In the genomic region with DNA sequence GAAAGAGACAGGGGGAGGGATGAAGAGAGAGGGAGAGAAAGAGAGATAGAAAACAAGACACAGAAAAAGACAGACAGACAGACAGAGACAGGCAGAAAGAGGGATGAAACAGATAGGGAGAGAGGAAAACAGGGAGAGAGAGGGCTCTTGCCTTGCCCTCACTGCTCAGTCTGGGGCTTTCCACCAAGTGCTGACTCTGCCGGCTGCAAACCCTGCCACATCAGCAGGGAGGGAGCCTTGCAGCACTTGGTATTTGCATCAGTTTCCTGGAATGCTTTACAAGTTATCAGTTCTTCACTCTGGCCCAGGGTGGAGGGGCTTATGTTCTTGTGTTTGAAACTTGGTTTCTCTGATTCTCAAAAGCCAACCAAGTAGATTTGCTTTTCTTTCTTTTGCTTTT, we compare ENCODE assay signal across 9 mouse cellular contexts. TPM values are rescaled to one million over a fixed set of nuclear protein-coding genes. Genes with fewer than 3 reads are reported as not detected.
DNase-seq lines count a peak whose midpoint lies in the region; ATAC-seq and TF ChIP-seq lines count a peak whose summit lies in the region.
"Had no signal": no experiment of that assay in that cellular context is flagged by ENCODE, and none has a peak within 500 bp of the region (broad histone marks: within the 10 kb centered on the region; RNA-seq: fewer than 3 reads in every experiment).

No protein-coding gene starts in this region.

- no peak for TF ChIP-seq CTCF in kidney, adult 2 months (conservative IDR thresholded peaks at IDR 0.05; ENCODE audit: insufficient read depth, insufficient read length, low read depth, low read length)
- TF ChIP-seq CTCF in Patski (IDR thresholded peaks at IDR 0.05) = no peak

- POLR2A ChIA-PET in Patski (lab: Charles Lee) = no interaction called here

- H3K27me3 ChIP-seq in kidney, adult 2 months (replicated peaks; ENCODE audit: control insufficient read depth, insufficient read depth, low read length) = no peaks in the 10 kb centered on the region
- H3K27me3 ChIP-seq in Patski = no peaks in the 10 kb centered on the region
- peaks cover 5% of the 10 kb centered on the region for H3K27me3 ChIP-seq in liver, embryonic 11.5 days (replicated peaks; ENCODE audit: control insufficient read depth, insufficient read depth, low read length)
- H3K27me3 ChIP-seq in forebrain, embryonic 15.5 days = peaks cover 6% of the 10 kb centered on the region
- H3K27me3 ChIP-seq in neural tube, embryonic 15.5 days (replicated peaks) = peaks cover 14% of the 10 kb centered on the region

- in situ Hi-C loops in Patski (cut with MboI; ENCODE audit: low pct_unique_long_range_greater_than_20kb) = no loop called here

- H3K9me3 ChIP-seq in liver, embryonic 11.5 days (ENCODE audit: control insufficient read depth, low read length) = no peaks in the 10 kb centered on the region
- no peaks in the 10 kb centered on the region for H3K9me3 ChIP-seq in forebrain, embryonic 15.5 days
- no peaks in the 10 kb centered on the region for H3K9me3 ChIP-seq in neural tube, embryonic 15.5 days (replicated peaks)
- H3K9me3 ChIP-seq: liver, embryonic 15.5 days had no signal

- ATAC-seq in Patski = peak; percentile 58
- no peak for ATAC-seq in liver, embryonic 11.5 days (replicated peaks; ENCODE audit: low FRiP score)
- ATAC-seq in forebrain, embryonic 15.5 days (replicated peaks) = no peak
- no peak for ATAC-seq in neural tube, embryonic 15.5 days (ENCODE audit: low FRiP score)

- no peaks in the 10 kb centered on the region for H3K4me1 ChIP-seq in kidney, adult 2 months (ENCODE audit: control insufficient read depth, insufficient read depth, low read length)
- 0 out of 2 replicates have a peak, but pooled peaks cover 2% of the 10 kb centered on the region for H3K4me1 ChIP-seq in liver, embryonic 11.5 days (replicated peaks; ENCODE audit: control insufficient read depth, insufficient read depth, low read length)
- H3K4me1 ChIP-seq in forebrain, embryonic 15.5 days = peaks cover 7% of the 10 kb centered on the region
- H3K4me1 ChIP-seq in neural tube, embryonic 15.5 days = peaks cover 8% of the 10 kb centered on the region

- WGBS in kidney, adult 2 months = 0% methylated on average over 1 of the region's 1 CpGs
- 0% methylated on average over 1 of the region's 1 CpGs for WGBS in liver, embryonic 11.5 days
- WGBS in forebrain, embryonic 15.5 days = 9% methylated on average over 1 of the region's 1 CpGs
- WGBS in neural tube, embryonic 15.5 days = 6% methylated on average over 1 of the region's 1 CpGs

- CTCF ChIA-PET in Patski (lab: Charles Lee) = no interaction called here

- no peak overlapping the region for H3K4me3 ChIP-seq in kidney, adult 2 months (ENCODE audit: insufficient read depth, low read depth, low read length)
- no peak overlapping the region for H3K4me3 ChIP-seq in liver, embryonic 11.5 days (ENCODE audit: low read depth, low read length)
- no peak overlapping the region for H3K4me3 ChIP-seq in forebrain, embryonic 15.5 days
- H3K4me3 ChIP-seq in neural tube, embryonic 15.5 days (replicated peaks) = no peak overlapping the region
- H3K4me3 ChIP-seq: liver, embryonic 15.5 days had no signal

- no peak for DNase-seq in kidney, adult 2 months
- DNase-seq in kidney, adult 11 months = no peak
- no peak for DNase-seq in Patski (ENCODE audit: low read depth, low spot score)
- peak; percentile 38 for DNase-seq in gastrocnemius, postnatal 10 days
- DNase-seq in liver, embryonic 11.5 days (ENCODE audit: low spot score) = no peak
- no peak for DNase-seq in layer of hippocampus, adult 9-10 months (ENCODE audit: low spot score)

- H3K36me3 ChIP-seq in kidney, adult 2 months (ENCODE audit: control insufficient read depth, insufficient read depth, low read length) = no peaks in the 10 kb centered on the region
- H3K36me3 ChIP-seq in liver, embryonic 11.5 days (ENCODE audit: control insufficient read depth, insufficient read depth, low read length) = no peaks in the 10 kb centered on the region
- H3K36me3 ChIP-seq in forebrain, embryonic 15.5 days = no peaks in the 10 kb centered on the region
- no peaks in the 10 kb centered on the region for H3K36me3 ChIP-seq in neural tube, embryonic 15.5 days
- H3K36me3 ChIP-seq: liver, embryonic 15.5 days had no signal

- no peak overlapping the region for H3K9ac ChIP-seq in liver, embryonic 11.5 days (ENCODE audit: low read depth, low read length)
- H3K9ac ChIP-seq in forebrain, embryonic 15.5 days (replicated peaks) = no peak overlapping the region
- no peak overlapping the region for H3K9ac ChIP-seq in neural tube, embryonic 15.5 days (replicated peaks)
- H3K9ac ChIP-seq: liver, embryonic 15.5 days had no signal

- H3K27ac ChIP-seq in kidney, adult 2 months (ENCODE audit: insufficient read depth, low read depth, low read length) = peak overlapping the region; percentile 45; the same call in 1 of the 2 replicates
- H3K27ac ChIP-seq in liver, embryonic 11.5 days (ENCODE audit: low read depth, low read length) = no peak overlapping the region
- no peak overlapping the region for H3K27ac ChIP-seq in forebrain, embryonic 15.5 days (replicated peaks)
- H3K27ac ChIP-seq in neural tube, embryonic 15.5 days (replicated peaks) = no peak overlapping the region
- H3K27ac ChIP-seq: liver, embryonic 15.5 days had no signal

- no peak for TF ChIP-seq POLR2A in kidney, adult 2 months (IDR thresholded peaks at IDR 0.05; ENCODE audit: low read depth, low read length)

- 0 out of 2 replicates have a peak overlapping the region, but pooled peaks have one; percentile 20 for H3K4me2 ChIP-seq in liver, embryonic 11.5 days
- H3K4me2 ChIP-seq in forebrain, embryonic 15.5 days (replicated peaks) = no peak overlapping the region
- no peak overlapping the region for H3K4me2 ChIP-seq in neural tube, embryonic 15.5 days
- H3K4me2 ChIP-seq: liver, embryonic 15.5 days had no signal

RNA-seq across cellular contexts. Expression of a gene that starts 1.5 kb away (rescaled TPM):
- 67.1 and 67.9 TPM in 2 replicates for polyA plus RNA-seq in kidney, adult 2 months (2012; rRNA removed)
- 5.4 TPM for polyA plus RNA-seq in Patski (2021)
- total RNA-seq in gastrocnemius, postnatal 10 days (2021) = 1,000 to 10,000 TPM; 2,936 to 4,479 TPM
- polyA plus RNA-seq in liver, embryonic 11.5 days (2014; fragmentation: Nextera tagmentation; extraction: Ambion mirVana) = 144 and 156 TPM in 2 replicates
- polyA plus RNA-seq in forebrain, embryonic 15.5 days (2015; fragmentation: Nextera tagmentation; extraction: Ambion mirVana) = 38.6 and 40.4 TPM in 2 replicates
- 239 and 261 TPM in 2 replicates for polyA plus RNA-seq in neural tube, embryonic 15.5 days (2015; fragmentation: Nextera tagmentation; extraction: Ambion mirVana)
